Mouse (Mus musculus): ENCODE data around the gene Gm10135.

DNA sequence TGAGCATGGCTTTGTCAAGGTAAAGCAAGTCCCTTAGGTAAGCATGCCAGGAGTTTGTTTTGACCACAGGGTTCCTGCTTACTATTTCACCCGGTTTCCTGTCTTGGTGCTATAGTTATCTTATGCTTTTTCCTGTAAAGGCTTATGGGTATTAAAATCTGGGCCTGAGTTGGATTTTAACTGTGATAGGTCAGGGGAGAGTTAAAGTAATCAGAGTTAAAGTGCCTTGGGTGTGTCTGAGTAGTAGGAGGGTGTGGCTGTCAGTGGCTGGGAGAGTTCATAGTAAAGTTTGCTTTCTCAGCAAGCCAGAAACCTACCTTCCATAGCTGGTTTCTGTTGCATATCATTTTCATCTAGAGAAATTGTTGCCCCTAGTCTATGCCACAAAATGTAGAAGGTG is 57.7 kb downstream of the Gm10135 start:
- TF ChIP-seq POLR2A (IDR thresholded peaks at IDR 0.05; ENCODE audit: low read depth, low read length), result no peak
- no peak for TF ChIP-seq CTCF (conservative IDR thresholded peaks at IDR 0.05; ENCODE audit: insufficient read depth, insufficient read length, low read depth, low read length)
